In genomic region chr3:79784362-79784736, GRCm38 (mm10) we compare ENCODE assay signal across 9 mouse cellular contexts. TPM values are rescaled to one million over a fixed set of nuclear protein-coding genes. Genes with fewer than 3 reads are reported as not detected.
DNase-seq lines count a peak whose midpoint lies in the region; ATAC-seq lines count a peak whose summit lies in the region.
"Had no signal": no experiment of that assay in that cellular context is flagged by ENCODE, and none has a peak within 500 bp of the region (broad histone marks: within the 10 kb centered on the region; RNA-seq: fewer than 3 reads in every experiment).

No protein-coding gene starts in this region.

- H3K9me3 ChIP-seq in forebrain, embryonic 14.5 days (replicated peaks; ENCODE audit: control insufficient read depth, low read length) = no peaks in the 10 kb centered on the region
- no peaks in the 10 kb centered on the region for H3K9me3 ChIP-seq in forebrain, embryonic 10.5 days
- no peaks in the 10 kb centered on the region for H3K9me3 ChIP-seq in neural tube, embryonic 11.5 days (ENCODE audit: control insufficient read depth, low read length)
- H3K9me3 ChIP-seq in liver, embryonic 16.5 days (replicated peaks; ENCODE audit: control insufficient read depth, low read length) = no peaks in the 10 kb centered on the region

- no peak overlapping the region for H3K4me3 ChIP-seq in forebrain, embryonic 14.5 days (ENCODE audit: low read depth, low read length)
- H3K4me3 ChIP-seq in forebrain, embryonic 10.5 days = no peak overlapping the region
- H3K4me3 ChIP-seq in neural tube, embryonic 11.5 days (ENCODE audit: low read depth, low read length) = no peak overlapping the region
- H3K4me3 ChIP-seq in liver, embryonic 16.5 days (ENCODE audit: low read depth, low read length) = no peak overlapping the region

- no peak for ATAC-seq in forebrain, embryonic 14.5 days
- no peak for ATAC-seq in neural tube, embryonic 11.5 days (ENCODE audit: insufficient read depth, low FRiP score, low TSS enrichment)
- ATAC-seq in liver, embryonic 16.5 days (ENCODE audit: low read depth) = no peak
- no peak for ATAC-seq in CD4-positive, CD25-positive, alpha-beta regulatory T cell, adult 4 months

- no peak overlapping the region for H3K9ac ChIP-seq in forebrain, embryonic 14.5 days (ENCODE audit: low read length)
- H3K9ac ChIP-seq in neural tube, embryonic 11.5 days (ENCODE audit: low read length) = no peak overlapping the region
- no peak overlapping the region for H3K9ac ChIP-seq in liver, embryonic 16.5 days (ENCODE audit: low read depth, low read length)

- no peak for DNase-seq in forebrain, embryonic 14.5 days (ENCODE audit: low spot score)
- no peak for DNase-seq in forebrain, embryonic 10.5 days (ENCODE audit: extremely low spot score, low spot score)
- DNase-seq in neural tube, embryonic 11.5 days (ENCODE audit: low spot score) = no peak
- no peak for DNase-seq in neural tube, embryonic 10.5 days (ENCODE audit: extremely low spot score, low spot score)
- DNase-seq in adipocyte (ENCODE audit: low spot score) = no peak
- DNase-seq in urinary bladder, postnatal 14 days (ENCODE audit: low spot score) = no peak
- DNase-seq: lung, adult 2 months had no signal

- no peaks in the 10 kb centered on the region for H3K4me1 ChIP-seq in forebrain, embryonic 14.5 days (ENCODE audit: control insufficient read depth, insufficient read depth, low read length)
- peaks cover 5% of the 10 kb centered on the region for H3K4me1 ChIP-seq in forebrain, embryonic 10.5 days
- H3K4me1 ChIP-seq in neural tube, embryonic 11.5 days (ENCODE audit: control insufficient read depth, insufficient read depth, low read length) = no peaks in the 10 kb centered on the region
- H3K4me1 ChIP-seq in liver, embryonic 16.5 days (ENCODE audit: control insufficient read depth, low read depth, low read length) = no peaks in the 10 kb centered on the region

- H3K27me3 ChIP-seq in forebrain, embryonic 14.5 days (replicated peaks; ENCODE audit: control insufficient read depth, insufficient read depth, low read length) = no peaks in the 10 kb centered on the region
- H3K27me3 ChIP-seq in forebrain, embryonic 10.5 days (ENCODE audit: poor library complexity, severe bottlenecking) = no peaks in the 10 kb centered on the region
- no peaks in the 10 kb centered on the region for H3K27me3 ChIP-seq in neural tube, embryonic 11.5 days (ENCODE audit: control insufficient read depth, insufficient read depth, low read length)
- H3K27me3 ChIP-seq in liver, embryonic 16.5 days (ENCODE audit: control insufficient read depth, insufficient read depth, low read depth, low read length) = no peaks in the 10 kb centered on the region; the same call in none of the 2 replicates

- H3K4me2 ChIP-seq in forebrain, embryonic 14.5 days (ENCODE audit: low read length) = 0 out of 2 replicates have a peak overlapping the region, but pooled peaks have one; percentile 9
- H3K4me2 ChIP-seq in neural tube, embryonic 11.5 days (ENCODE audit: low read depth) = 0 out of 2 replicates have a peak overlapping the region, but pooled peaks have one; percentile 16
- peak overlapping the region; percentile 13; the same call in 1 of the 2 replicates for H3K4me2 ChIP-seq in liver, embryonic 16.5 days (ENCODE audit: low read depth, low read length)

- 14% methylated on average over 11 of the region's 11 CpGs for WGBS in forebrain, embryonic 14.5 days
- WGBS in forebrain, embryonic 10.5 days = 18% methylated on average over 11 of the region's 11 CpGs
- 10% methylated on average over 11 of the region's 11 CpGs for WGBS in neural tube, embryonic 11.5 days
- 9% methylated on average over 11 of the region's 11 CpGs for WGBS in liver, embryonic 16.5 days (ENCODE audit: insufficient replicate concordance)

- no peaks in the 10 kb centered on the region for H3K36me3 ChIP-seq in forebrain, embryonic 14.5 days (ENCODE audit: control insufficient read depth, insufficient read depth, low read length)
- H3K36me3 ChIP-seq in forebrain, embryonic 10.5 days (replicated peaks) = no peaks in the 10 kb centered on the region
- H3K36me3 ChIP-seq in neural tube, embryonic 11.5 days (ENCODE audit: control insufficient read depth, insufficient read depth, low read length) = no peaks in the 10 kb centered on the region
- no peaks in the 10 kb centered on the region for H3K36me3 ChIP-seq in liver, embryonic 16.5 days (ENCODE audit: control insufficient read depth, insufficient read depth)

- H3K27ac ChIP-seq in forebrain, embryonic 14.5 days (ENCODE audit: low read depth, low read length) = no peak overlapping the region
- no peak overlapping the region for H3K27ac ChIP-seq in forebrain, embryonic 10.5 days
- H3K27ac ChIP-seq in neural tube, embryonic 11.5 days (ENCODE audit: low read depth, low read length) = no peak overlapping the region
- no peak overlapping the region for H3K27ac ChIP-seq in liver, embryonic 16.5 days (ENCODE audit: low read length)

RNA-seq across cellular contexts. Expression of gene Rxfp1, which starts 46.7 kb away (rescaled TPM):
- 0.03 and 0.16 TPM in 2 replicates for polyA plus RNA-seq in forebrain, embryonic 14.5 days (2014; fragmentation: Nextera tagmentation; extraction: Ambion mirVana)
- polyA plus RNA-seq in forebrain, embryonic 10.5 days (2016; fragmentation: Nextera tagmentation; extraction: Ambion mirVana) = not detected in 2 replicates
- polyA plus RNA-seq in neural tube, embryonic 11.5 days (2014; fragmentation: Nextera tagmentation; extraction: Ambion mirVana) = 0.04 TPM in 1 of 2 replicates, not detected in the other
- polyA plus RNA-seq in liver, embryonic 16.5 days (2015; fragmentation: Nextera tagmentation; extraction: Ambion mirVana) = not detected in 2 replicates
- not detected for polyA plus RNA-seq in CD4-positive, CD25-positive, alpha-beta regulatory T cell, adult 4 months (2017; shearing (Covaris generic))
